Mouse (Mus musculus) heart, embryonic 14.5 days (tissue): ENCODE measurements around the gene Fam192a. TPM values are rescaled to one million over a fixed set of nuclear protein-coding genes. Genes with fewer than 3 reads are reported as not detected.

Source experiments
- ATAC-seq: fragments of 200-750 bp; cut with Nextera tagmentation; 2 replicates; pipeline ENCODE4 v1.8.0; 2017; ENCODE audit warnings: low read depth, moderate TSS enrichment; ENCODE audit not compliant: insufficient number of reproducible peaks, insufficient read depth, low FRiP score
- H3K27ac ChIP-seq, 2 experiments: fragments of 200-500 bp in 1 of 2; fragments of 300-500 bp in 1 of 2; sonication (generic) in 1 of 2; replicated peaks in 1 of 2; 2 replicates each; pipeline ENCODE4 v1.5.1; 2012 to 2014; ENCODE audit warnings: low read depth in 2 of 2, low read length in 2 of 2, control low read depth in 1 of 2, mild to moderate bottlenecking in 1 of 2, mixed read lengths in 1 of 2; ENCODE audit not compliant: control insufficient read depth in 1 of 2, insufficient read depth in 1 of 2
- H3K27me3 ChIP-seq: fragments of 300-500 bp; sonication (generic); 2 replicates; pipeline ENCODE4 v1.6.1; 2014; ENCODE audit warnings: mild to moderate bottlenecking, low read length, control low read depth; ENCODE audit not compliant: control insufficient read depth, insufficient read depth
- H3K36me3 ChIP-seq: fragments of 300-500 bp; sonication (generic); 2 replicates; pipeline ENCODE4 v1.6.1; 2014; ENCODE audit warnings: mild to moderate bottlenecking, control low read depth, low read length, mixed read lengths; ENCODE audit not compliant: control insufficient read depth, insufficient read depth
- H3K4me1 ChIP-seq, 2 experiments: fragments of 200-500 bp in 1 of 2; fragments of 300-500 bp in 1 of 2; sonication (generic) in 1 of 2; 2 replicates each; pipeline ENCODE4 v1.6.1; 2012 to 2014; ENCODE audit warnings: low read length in 2 of 2, control low read depth in 1 of 2, mixed read lengths in 1 of 2; ENCODE audit not compliant: control insufficient read depth in 2 of 2, insufficient read depth in 2 of 2
- H3K4me2 ChIP-seq: fragments of 300-500 bp; sonication (generic); 2 replicates; pipeline ENCODE4 v1.6.1; 2014; ENCODE audit warnings: mild to moderate bottlenecking, low read length
- H3K4me3 ChIP-seq, 2 experiments: fragments of 200-500 bp in 1 of 2; fragments of 300-500 bp in 1 of 2; sonication (generic) in 1 of 2; 2 replicates each; pipeline ENCODE4 v1.5.1; 2012 to 2014; ENCODE audit warnings: low read length in 2 of 2, mild to moderate bottlenecking in 2 of 2, control low read depth in 1 of 2, low read depth in 1 of 2, moderate library complexity in 1 of 2; ENCODE audit not compliant: control insufficient read depth in 1 of 2, insufficient read depth in 1 of 2
- H3K9ac ChIP-seq: fragments of 300-500 bp; sonication (generic); 2 replicates; pipeline ENCODE4 v1.6.1; 2014; ENCODE audit warnings: mild to moderate bottlenecking, low read length
- H3K9me3 ChIP-seq: fragments of 300-500 bp; sonication (generic); 2 replicates; pipeline ENCODE4 v1.6.1; 2016; ENCODE audit warnings: low read length, control low read depth; ENCODE audit not compliant: control insufficient read depth
- WGBS: fragments of 180-500 bp; shearing (Covaris S2); extraction: QIAGEN DNeasy Blood & Tissue Kit; methylation state at CpG from one replicate; pipeline ENCODE4 v1.1.7; 2014; 5-methylcytosine and 5-hydroxymethylcytosine counted together
- polyA plus RNA-seq: library from polyadenylated mRNA; unstranded; fragments of >200 nt; fragmentation: Nextera tagmentation; extraction: Ambion mirVana; gene quantifications from 2 replicates; pipeline ENCODE4 v1.2.1, GENCODE M21; 2014

Gene Fam192a
- polyA plus RNA-seq, 1 experiment from 2014 or later = 38.6 TPM

DNA sequence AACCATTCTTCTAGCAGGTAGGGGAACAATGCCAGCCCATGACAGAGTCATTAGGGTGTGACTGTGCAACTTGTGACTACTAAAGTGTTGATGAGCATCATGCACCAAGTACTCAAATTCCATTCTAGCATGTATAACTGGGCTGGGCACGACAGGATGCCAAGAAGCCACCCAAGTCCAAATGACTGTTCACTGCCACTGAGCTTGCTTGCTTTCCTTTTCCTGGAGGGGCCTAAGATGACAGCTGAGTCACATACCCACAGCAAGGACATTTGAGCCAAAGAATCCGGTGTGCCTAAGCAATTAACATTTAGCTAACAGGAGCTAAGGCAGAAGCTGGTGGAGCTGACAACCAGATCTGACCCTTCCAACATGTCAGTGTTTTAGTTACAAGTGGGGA is 29.9 kb downstream of the Fam192a start:
- Histone ChIP-seq H3K4me3 (no peak overlapping the region), H3K27ac (no peak overlapping the region), H3K27me3 (no peaks in the 10 kb centered on the region), H3K36me3 (peaks cover 43% of the 10 kb centered on the region), H3K9ac (no peak overlapping the region), H3K9me3 (no peaks in the 10 kb centered on the region), H3K4me1 (no peaks in the 10 kb centered on the region), H3K4me2 (no peak overlapping the region)
- WGBS = 78% methylated on average over 2 of the region's 2 CpGs
- ATAC-seq = no peak

DNA sequence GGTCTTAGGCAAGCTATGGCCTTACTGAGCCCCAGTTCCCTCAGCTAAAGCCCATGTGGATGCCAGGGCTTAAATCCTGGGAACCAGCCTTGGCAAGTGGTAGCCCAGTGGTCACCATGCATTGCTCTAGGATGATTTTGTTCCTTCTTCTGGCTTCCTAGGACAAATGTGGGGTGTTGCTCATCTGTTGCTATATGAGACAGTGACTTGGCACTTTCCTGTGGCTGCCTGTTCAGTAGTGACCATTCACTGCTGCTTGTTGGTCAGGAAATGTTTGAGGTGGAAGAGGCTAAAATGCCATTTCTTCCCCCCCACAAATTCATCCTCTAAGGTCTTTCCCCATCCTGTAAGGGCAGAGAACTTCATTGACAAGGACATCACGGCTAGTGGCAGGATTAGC is 32.4 kb downstream of the Fam192a start:
- H3K4me3 ChIP-seq = no peak overlapping the region
- H3K9me3 ChIP-seq = no peaks in the 10 kb centered on the region
- H3K36me3 ChIP-seq = peaks cover 18% of the 10 kb centered on the region
- no peak overlapping the region for H3K4me2 ChIP-seq
- 55% methylated on average over 1 of the region's 1 CpGs for WGBS
- H3K27ac ChIP-seq = no peak overlapping the region
- ATAC-seq = no peak
- H3K27me3 ChIP-seq = no peaks in the 10 kb centered on the region
- no peaks in the 10 kb centered on the region for H3K4me1 ChIP-seq
- H3K9ac ChIP-seq = no peak overlapping the region

DNA sequence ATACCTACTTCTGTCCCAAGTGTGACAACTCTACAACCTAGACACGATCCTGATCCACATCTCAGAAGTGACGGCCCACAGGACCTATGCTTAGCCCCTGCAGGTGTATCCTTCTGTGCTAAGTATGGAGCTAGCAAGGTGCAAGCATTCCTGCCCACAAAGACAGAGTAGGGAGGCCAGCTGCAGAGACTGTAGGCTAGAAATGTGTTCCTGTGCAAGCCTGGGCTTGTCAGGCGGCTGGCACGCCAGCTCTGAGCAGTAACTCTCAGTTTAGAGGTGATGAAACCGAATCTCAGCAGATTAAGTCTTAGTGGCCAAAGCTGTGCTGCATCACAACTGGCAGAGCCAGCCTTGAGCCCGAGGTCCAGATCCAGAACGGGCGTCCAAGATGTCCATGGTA is 33.7 kb downstream of the Fam192a start:
- 79% methylated on average over 8 of the region's 8 CpGs for WGBS
- H3K4me3 ChIP-seq = no peak overlapping the region
- ATAC-seq = no peak
- no peaks in the 10 kb centered on the region for H3K4me1 ChIP-seq
- no peaks in the 10 kb centered on the region for H3K9me3 ChIP-seq
- no peaks in the 10 kb centered on the region for H3K27me3 ChIP-seq
- no peak overlapping the region for H3K9ac ChIP-seq
- H3K36me3 ChIP-seq = peaks cover 5% of the 10 kb centered on the region
- H3K4me2 ChIP-seq = no peak overlapping the region
- no peak overlapping the region for H3K27ac ChIP-seq

DNA sequence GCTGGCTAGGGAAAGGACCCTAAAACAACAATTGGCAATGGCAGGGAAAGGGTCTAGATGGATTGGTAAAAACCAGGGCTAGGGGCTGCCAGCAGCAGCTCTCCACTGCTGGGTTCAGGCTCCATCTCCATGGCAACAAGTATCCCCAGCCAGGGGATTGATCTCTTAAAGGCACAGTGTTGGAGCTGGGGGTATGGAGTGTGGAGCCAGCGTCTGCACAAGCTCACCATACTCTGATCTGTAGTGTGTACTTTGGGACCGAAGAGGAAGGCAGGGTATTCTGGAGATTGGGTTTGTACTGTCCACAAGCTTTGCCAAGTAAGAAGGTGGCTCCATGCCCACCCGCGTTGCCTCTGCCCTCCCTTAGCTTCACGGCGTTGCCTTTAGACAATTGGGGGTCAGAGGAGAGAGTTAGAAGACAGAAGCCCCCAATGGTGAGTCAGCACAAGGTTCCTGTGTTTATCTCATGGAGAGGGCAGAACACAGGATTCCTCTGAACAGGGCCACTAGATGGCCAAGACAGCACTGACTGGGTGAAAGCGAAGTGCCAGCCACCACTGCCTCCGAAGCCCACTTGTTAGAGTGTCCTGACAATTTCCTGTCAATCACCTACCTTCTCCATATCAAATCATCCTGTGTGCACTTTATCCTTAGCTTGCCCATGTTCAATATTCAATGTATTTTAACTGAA is 34.5 kb downstream of the Fam192a start:
- Histone ChIP-seq H3K9ac (no peak overlapping the region), H3K4me1 (no peaks in the 10 kb centered on the region), H3K4me2 (no peak overlapping the region), H3K27me3 (no peaks in the 10 kb centered on the region), H3K36me3 (no peaks in the 10 kb centered on the region), H3K27ac (no peak overlapping the region), H3K9me3 (no peaks in the 10 kb centered on the region), H3K4me3 (no peak overlapping the region)
- ATAC-seq = no peak
- 72% methylated on average over 8 of the region's 8 CpGs for WGBS

DNA sequence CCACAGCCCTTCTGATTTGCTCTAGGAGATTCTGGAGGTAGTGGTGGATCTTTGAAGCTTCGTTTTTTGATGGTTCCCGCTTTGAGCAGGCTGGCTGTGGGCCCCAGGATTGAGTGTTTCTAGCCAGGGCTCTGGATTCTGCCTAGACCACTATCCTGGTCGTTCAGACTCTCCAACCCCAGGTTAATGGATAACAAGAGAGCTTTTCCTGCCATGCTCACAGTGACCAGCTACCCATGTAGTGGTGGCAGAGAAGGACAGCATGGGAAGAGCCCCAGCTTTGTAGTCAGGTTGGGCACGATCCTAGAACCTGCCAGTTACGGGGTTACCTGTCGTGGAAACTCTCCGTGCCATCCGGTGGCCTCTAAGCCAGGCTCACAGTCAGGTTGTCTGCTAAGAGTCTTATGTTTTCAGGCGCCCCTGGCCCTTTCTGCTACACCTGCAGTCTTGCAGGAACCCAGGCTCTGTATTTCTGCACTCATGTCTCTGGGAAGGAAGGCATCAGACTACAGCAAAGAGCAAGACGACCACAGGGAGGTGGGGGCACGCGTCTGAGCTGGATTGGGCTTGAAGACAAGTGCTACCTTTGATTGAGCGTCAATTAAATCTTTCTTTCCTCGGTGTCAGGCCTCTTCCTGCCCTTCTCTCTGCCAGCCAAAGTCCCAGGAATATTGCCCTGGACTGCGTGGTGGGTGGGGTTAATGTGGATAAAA is 35.2 kb downstream of the Fam192a start:
- Histone ChIP-seq H3K27ac (no peak overlapping the region), H3K36me3 (no peaks in the 10 kb centered on the region), H3K9ac (no peak overlapping the region), H3K9me3 (no peaks in the 10 kb centered on the region), H3K4me3 (no peak overlapping the region), H3K27me3 (no peaks in the 10 kb centered on the region), H3K4me2 (no peak overlapping the region), H3K4me1 (no peaks in the 10 kb centered on the region)
- WGBS = 74% methylated on average over 15 of the region's 15 CpGs
- ATAC-seq = no peak

DNA sequence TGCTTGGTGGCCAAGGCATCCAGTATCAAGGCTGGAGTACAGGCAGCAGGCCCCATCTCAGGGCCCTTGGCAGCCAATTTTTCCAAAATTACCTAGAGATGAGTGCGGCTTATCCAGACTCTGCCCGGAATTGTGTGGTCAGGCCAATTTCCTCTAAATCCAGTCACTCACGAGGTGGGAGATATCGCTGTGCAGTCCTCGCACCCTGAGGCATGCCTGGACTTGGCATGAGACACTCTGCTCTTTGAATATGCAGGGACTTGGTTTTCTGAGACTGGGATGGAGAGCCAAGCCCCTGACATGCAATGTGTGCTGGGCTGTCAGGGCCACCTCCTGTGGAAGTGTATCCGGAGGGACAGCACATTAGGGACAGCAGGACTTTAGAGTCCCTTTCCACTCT is 35.8 kb downstream of the Fam192a start:
- 68% methylated on average over 6 of the region's 6 CpGs for WGBS
- ATAC-seq = no peak

DNA sequence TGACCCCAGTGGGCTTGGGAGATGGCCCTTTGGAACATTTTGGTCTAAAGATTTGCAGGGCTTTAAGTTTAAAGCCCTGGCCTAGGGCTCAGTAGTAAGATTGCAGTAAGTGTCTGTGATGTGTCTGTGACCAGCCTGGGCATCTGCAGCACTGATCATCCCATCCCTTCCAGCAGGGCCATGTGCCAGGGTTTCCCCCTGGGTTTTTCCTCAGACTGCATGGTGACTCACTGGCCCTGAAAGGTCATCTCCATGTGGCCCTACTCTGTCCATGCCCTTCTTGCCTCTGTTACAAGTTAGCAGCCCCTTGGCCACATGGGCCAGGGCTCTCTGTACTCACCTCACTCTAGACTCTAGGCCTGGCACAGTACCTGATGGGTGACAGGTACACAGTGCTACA is 37.4 kb downstream of the Fam192a start:
- no peak for ATAC-seq
- H3K9me3 ChIP-seq = no peaks in the 10 kb centered on the region

More for the DNA sequence above, 35.8 kb downstream of the Fam192a start:
- Histone ChIP-seq H3K9ac (no peak overlapping the region), H3K4me2 (no peak overlapping the region), H3K36me3 (no peaks in the 10 kb centered on the region), H3K27me3 (no peaks in the 10 kb centered on the region), H3K9me3 (no peaks in the 10 kb centered on the region), H3K27ac (no peak overlapping the region), H3K4me3 (no peak overlapping the region), H3K4me1 (no peaks in the 10 kb centered on the region)

DNA sequence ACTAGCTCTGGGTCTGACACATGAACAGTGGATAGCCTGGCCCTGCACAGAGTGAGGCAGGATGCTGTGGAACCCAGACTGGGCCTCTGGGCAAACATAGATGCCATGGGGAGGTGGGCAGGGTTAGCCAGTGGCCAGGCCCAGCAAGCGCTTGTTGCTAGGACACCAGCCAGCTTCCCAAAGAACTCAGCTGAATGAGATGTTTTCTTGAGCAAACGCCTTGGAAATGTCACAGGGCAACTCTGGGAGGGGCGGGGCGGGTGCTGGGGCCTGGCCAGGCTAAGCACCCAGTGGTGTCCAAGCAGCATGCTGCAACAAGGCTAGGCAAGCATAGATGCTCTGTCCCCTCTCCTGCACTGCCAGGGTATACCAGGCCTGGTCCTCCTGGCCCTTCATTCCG is 40.5 kb downstream of the Fam192a start:
- ATAC-seq = no peak
- 80% methylated on average over 5 of the region's 5 CpGs for WGBS
- H3K27me3 ChIP-seq = no peaks in the 10 kb centered on the region

More for the DNA sequence above, 37.4 kb downstream of the Fam192a start:
- no peak overlapping the region for H3K4me3 ChIP-seq
- no peaks in the 10 kb centered on the region for H3K36me3 ChIP-seq
- no peak overlapping the region for H3K27ac ChIP-seq
- H3K27me3 ChIP-seq = no peaks in the 10 kb centered on the region
- no peaks in the 10 kb centered on the region for H3K4me1 ChIP-seq
- no peak overlapping the region for H3K4me2 ChIP-seq
- no peak overlapping the region for H3K9ac ChIP-seq

More for the DNA sequence above, 40.5 kb downstream of the Fam192a start:
- H3K9me3 ChIP-seq = no peaks in the 10 kb centered on the region
- H3K4me1 ChIP-seq = no peaks in the 10 kb centered on the region
- H3K36me3 ChIP-seq = no peaks in the 10 kb centered on the region
- H3K4me2 ChIP-seq = no peak overlapping the region
- no peak overlapping the region for H3K9ac ChIP-seq
- H3K4me3 ChIP-seq = no peak overlapping the region
- no peak overlapping the region for H3K27ac ChIP-seq
